Mouse (Mus musculus) ES-E14 (cell line): Measurements from ENCODE around the gene Prelid3b. TPM values are rescaled to one million over a fixed set of nuclear protein-coding genes. Genes with fewer than 3 reads are reported as not detected.

Experiments used
- DNase-seq: peaks from one replicate; pipeline ENCODE4 v3.0.0-alpha.2; 2013; ENCODE audit warnings: low read depth, low spot score
- H3K27ac ChIP-seq: 2 replicates; pipeline ENCODE4 v1.5.1; 2012; ENCODE audit warnings: low read depth, mild to moderate bottlenecking, low read length, moderate library complexity, mixed read lengths; ENCODE audit not compliant: poor library complexity, insufficient read depth, severe bottlenecking
- H3K36me3 ChIP-seq: 2 replicates; pipeline ENCODE4 v1.6.1; 2012; ENCODE audit warnings: mild to moderate bottlenecking, low read length, moderate library complexity, mixed read lengths; ENCODE audit not compliant: control insufficient read depth, poor library complexity, insufficient read depth, severe bottlenecking
- H3K4me1 ChIP-seq, 2 experiments: fragments of 150-350 bp in 1 of 2; sonication (generic) in 1 of 2; 2 replicates each; pipeline ENCODE4 v1.6.1; 2012; ENCODE audit warnings: low read length in 2 of 2, mild to moderate bottlenecking in 1 of 2, mixed read lengths in 1 of 2; ENCODE audit not compliant: control insufficient read depth in 2 of 2, insufficient read depth in 2 of 2, poor library complexity in 1 of 2
- H3K4me3 ChIP-seq, 2 experiments: fragments of 150-350 bp in 1 of 2; sonication (generic) in 1 of 2; 2 replicates each; pipeline ENCODE4 v1.5.1; 2012; ENCODE audit warnings: low read length in 2 of 2, low read depth in 1 of 2, mild to moderate bottlenecking in 1 of 2, mixed read lengths in 1 of 2; ENCODE audit not compliant: insufficient read depth in 1 of 2, poor library complexity in 1 of 2, severe bottlenecking in 1 of 2
- H3K9ac ChIP-seq: 2 replicates; pipeline ENCODE4 v1.6.1; 2012; ENCODE audit warnings: low read depth, mild to moderate bottlenecking, low read length, mixed read lengths; ENCODE audit not compliant: poor library complexity, insufficient read depth, severe bottlenecking
- H3K9me3 ChIP-seq: fragments of 150-350 bp; sonication (generic); 2 replicates; pipeline ENCODE4 v1.6.1; 2012; ENCODE audit warnings: low read depth, mild to moderate bottlenecking, low read length; ENCODE audit not compliant: control insufficient read depth, insufficient read depth
- CHD2 ChIP-seq: IDR thresholded peaks from 2 replicates; pipeline ENCODE4 v1.6.1; 2014; ENCODE audit warnings: mild to moderate bottlenecking, low read depth, low read length, inconsistent platforms
- HCFC1 ChIP-seq: IDR thresholded peaks from 2 replicates; pipeline ENCODE4 v1.6.1; 2012; ENCODE audit warnings: low read length, inconsistent platforms, borderline replicate concordance; ENCODE audit not compliant: insufficient read depth
- MAFK ChIP-seq: IDR thresholded peaks from 2 replicates; pipeline ENCODE4 v1.6.1; 2014; ENCODE audit warnings: mild to moderate bottlenecking, low read depth, low read length, inconsistent platforms; ENCODE audit not compliant: insufficient read depth
- ZC3H11A ChIP-seq: IDR thresholded peaks from 2 replicates; pipeline ENCODE4 v1.6.1; 2012; ENCODE audit warnings: low read depth, mild to moderate bottlenecking, inconsistent platforms, low read length, borderline replicate concordance
- ZNF384 ChIP-seq: IDR thresholded peaks from 2 replicates; pipeline ENCODE4 v1.6.1; 2012; ENCODE audit warnings: low read depth, low read length, inconsistent platforms
- in situ Hi-C, 2 experiments: fragments of 600-800 bp; cut with MboI; formaldehyde crosslinking; loops; one replicate each; pipeline ENCODE4 v1.15.1; 2025; ENCODE audit warnings: low sequenced_read_pairs in 2 of 2, inconsistent platforms in 1 of 2; ENCODE audit not compliant: unreplicated experiment in 2 of 2
- total RNA-seq: library from RNA; depleted of rRNA; stranded (reverse); fragments of 300-350 nt; gene quantifications from 2 replicates; pipeline ENCODE4 v1.2.3, GENCODE M21; 2012

The Prelid3b gene
- total RNA-seq, 1 experiment: 63.4 TPM

GRCm38 (mm10) chr2:174436916-174437696 is 35.8 kb downstream of the Prelid3b start:
- no peak overlapping the region for H3K9ac ChIP-seq
- no peaks in the 10 kb centered on the region for H3K9me3 ChIP-seq
- TF ChIP-seq ZNF384 (no peak), ZC3H11A (no peak), MAFK (no peak), CHD2 (no peak), HCFC1 (no peak)
- no peak overlapping the region for H3K4me3 ChIP-seq
- no peak overlapping the region; the same call in 1 of the 2 replicates for H3K27ac ChIP-seq
- in situ Hi-C loops: no loop called here
- DNase-seq: no peak
- H3K36me3 ChIP-seq: peaks cover 33% of the 10 kb centered on the region
- H3K4me1 ChIP-seq: peaks cover 0 to 30% of the 10 kb centered on the region in 2 experiments; a peak in 2 of 4 replicates

- Histone ChIP-seq H3K36me3 (peaks cover 33% of the 10 kb centered on the region), H3K4me3 (no peak overlapping the region), H3K9ac (no peak overlapping the region), H3K27ac (no peak overlapping the region), H3K4me1 (peaks cover 0 to 30% of the 10 kb centered on the region in 2 experiments; a peak in 2 of 4 replicates), H3K9me3 (no peaks in the 10 kb centered on the region)
- TF ChIP-seq MAFK (no peak), CHD2 (no peak), ZC3H11A (no peak), ZNF384 (no peak), HCFC1 (no peak)
- DNase-seq: no peak
- in situ Hi-C loops: no loop called here
Observed at GRCm38 (mm10) chr2:174436076-174436701, 36.7 kb downstream of the Prelid3b start.

GRCm38 (mm10) chr2:174434943-174435342 is 37.9 kb downstream of the Prelid3b start:
- Histone ChIP-seq H3K9me3 (no peaks in the 10 kb centered on the region), H3K4me1 (peaks cover 0 to 30% of the 10 kb centered on the region in 2 experiments; a peak in 2 of 4 replicates), H3K4me3 (no peak overlapping the region), H3K9ac (no peak overlapping the region), H3K27ac (no peak overlapping the region), H3K36me3 (peaks cover 35% of the 10 kb centered on the region)
- in situ Hi-C loops: no loop called here
- no peak for TF ChIP-seq HCFC1
- no peak for TF ChIP-seq ZC3H11A
- DNase-seq: no peak

GRCm38 (mm10) chr2:174428996-174429591 is 43.8 kb downstream of the Prelid3b start:
- H3K4me1 ChIP-seq: peaks cover 0 to 7% of the 10 kb centered on the region in 2 experiments; a peak in 1 of 4 replicates
- H3K4me3 ChIP-seq: no peak overlapping the region
- no peaks in the 10 kb centered on the region for H3K9me3 ChIP-seq
- in situ Hi-C loops: no loop called here
- DNase-seq: no peak
- H3K9ac ChIP-seq: no peak overlapping the region
- peaks cover 67% of the 10 kb centered on the region for H3K36me3 ChIP-seq
- no peak overlapping the region for H3K27ac ChIP-seq
- TF ChIP-seq HCFC1 (no peak), ZNF384 (no peak), CHD2 (no peak), ZC3H11A (no peak), MAFK (no peak)
